Mouse (Mus musculus): ENCODE measurements around the gene Map3k19.
A peak's percentile ranks its signal among the peaks of the same experiment; 100 is the strongest.

The Map3k19 gene

GRCm38 (mm10) chr1:127854486-127855222 lies at the start of gene Map3k19:
Gene Map3k19, minus strand, starts transcription at chr1:127855031.
- peak; percentile 41 for DNase-seq

GRCm38 (mm10) chr1:127899401-127899800 lies 44.6 kb upstream of the Map3k19 start:
- no peak for DNase-seq

- no peak for DNase-seq
Observed at GRCm38 (mm10) chr1:127869276-127869675, 14.4 kb upstream of the Map3k19 start.

- DNase-seq, result peak; percentile 92
Observed at GRCm38 (mm10) chr1:127868300-127869261, 13.8 kb upstream of the Map3k19 start, which contains the start of gene Rab3gap1. Gene Rab3gap1, plus strand, starts transcription at chr1:127868773.

- DNase-seq, result no peak
Observed at GRCm38 (mm10) chr1:127863806-127864205, 9.0 kb upstream of the Map3k19 start.

- no peak for DNase-seq
Observed at GRCm38 (mm10) chr1:127861900-127862299, 7.1 kb upstream of the Map3k19 start.

GRCm38 (mm10) chr1:127860492-127860891 lies 5.7 kb upstream of the Map3k19 start:
- DNase-seq, result no peak

- DNase-seq, result no peak
Observed at GRCm38 (mm10) chr1:127859799-127860400, 5.1 kb upstream of the Map3k19 start.

GRCm38 (mm10) chr1:127858945-127859648 lies 4.3 kb upstream of the Map3k19 start:
- DNase-seq, result peak; percentile 15

GRCm38 (mm10) chr1:127850075-127850610 lies 4.7 kb downstream of the Map3k19 start:
- DNase-seq, result no peak

- DNase-seq, result no peak
Observed at GRCm38 (mm10) chr1:127845472-127845871, 9.4 kb downstream of the Map3k19 start.

- no peak for DNase-seq
Observed at GRCm38 (mm10) chr1:127838602-127839001, 16.2 kb downstream of the Map3k19 start.

GRCm38 (mm10) chr1:127836619-127837018 lies 18.2 kb downstream of the Map3k19 start:
- no peak for DNase-seq

- no peak for DNase-seq
Observed at GRCm38 (mm10) chr1:127834202-127834601, 20.6 kb downstream of the Map3k19 start.

- no peak for DNase-seq
Observed at GRCm38 (mm10) chr1:127833714-127834113, 21.1 kb downstream of the Map3k19 start.

- DNase-seq, result no peak
Observed at GRCm38 (mm10) chr1:127830215-127830921, 24.5 kb downstream of the Map3k19 start.

- peak; percentile 71 for DNase-seq
Observed at GRCm38 (mm10) chr1:127827325-127827724, 27.5 kb downstream of the Map3k19 start.

GRCm38 (mm10) chr1:127816381-127816780 lies 38.5 kb downstream of the Map3k19 start:
- DNase-seq, result no peak

- no peak for DNase-seq
Observed at GRCm38 (mm10) chr1:127812929-127813328, 41.9 kb downstream of the Map3k19 start.

GRCm38 (mm10) chr1:127808671-127809070 lies 46.2 kb downstream of the Map3k19 start:
- DNase-seq, result no peak

- DNase-seq, result no peak
Observed at GRCm38 (mm10) chr1:127802916-127803315, 51.9 kb downstream of the Map3k19 start.

GRCm38 (mm10) chr1:127796752-127797151 lies 58.1 kb downstream of the Map3k19 start:
- DNase-seq, result no peak
